Mouse (Mus musculus): ENCODE results near the gene Nfam1. TPM values are rescaled to one million over a fixed set of nuclear protein-coding genes. Genes with fewer than 3 reads are reported as not detected.

Nfam1 gene
- polyA plus RNA-seq, 1 experiment, result 9.8 TPM

- Histone ChIP-seq H3K4me1 (replicated peaks; ENCODE audit: control insufficient read depth, insufficient read depth, low read length) (peaks cover 5% of the 10 kb centered on the region; the same call in 1 of the 2 replicates), H3K27me3 (ENCODE audit: control insufficient read depth, insufficient read depth, low read length) (no peaks in the 10 kb centered on the region), H3K36me3 (ENCODE audit: control insufficient read depth, insufficient read depth, low read length) (no peaks in the 10 kb centered on the region), H3K4me3 (ENCODE audit: control insufficient read depth, insufficient read depth, low read length) (no peak overlapping the region), H3K27ac (ENCODE audit: control insufficient read depth, insufficient read depth, low read length) (no peak overlapping the region)
- DNase-seq, result no peak
- TF ChIP-seq POLR2A (IDR thresholded peaks at IDR 0.05; ENCODE audit: control insufficient read depth, extremely low read depth, insufficient read depth, low read length, poor library complexity) (no peak), CTCF (IDR thresholded peaks at IDR 0.05; ENCODE audit: borderline replicate concordance, control insufficient read depth, extremely low read depth, insufficient read depth, low read length, poor library complexity) (no peak)
- WGBS, result 36% methylated on average over 6 of the region's 6 CpGs
Observed at GRCm38 (mm10) chr15:82998811-82999221, 34.3 kb downstream of the Nfam1 start.

GRCm38 (mm10) chr15:82996431-82996830, 36.7 kb downstream of the Nfam1 start:
- Histone ChIP-seq H3K4me3 (ENCODE audit: control insufficient read depth, insufficient read depth, low read length) (no peak overlapping the region), H3K4me1 (replicated peaks; ENCODE audit: control insufficient read depth, insufficient read depth, low read length) (peaks cover 25% of the 10 kb centered on the region), H3K27ac (ENCODE audit: control insufficient read depth, insufficient read depth, low read length) (no peak overlapping the region), H3K36me3 (ENCODE audit: control insufficient read depth, insufficient read depth, low read length) (no peaks in the 10 kb centered on the region), H3K27me3 (ENCODE audit: control insufficient read depth, insufficient read depth, low read length) (no peaks in the 10 kb centered on the region)
- no peak for DNase-seq
- TF ChIP-seq POLR2A (IDR thresholded peaks at IDR 0.05; ENCODE audit: control insufficient read depth, extremely low read depth, insufficient read depth, low read length, poor library complexity), result no peak
- no peak for TF ChIP-seq CTCF (IDR thresholded peaks at IDR 0.05; ENCODE audit: borderline replicate concordance, control insufficient read depth, extremely low read depth, insufficient read depth, low read length, poor library complexity)

GRCm38 (mm10) chr15:82995239-82995638, 37.9 kb downstream of the Nfam1 start:
- DNase-seq, result no peak
- WGBS, result 91% methylated on average over 7 of the region's 7 CpGs
- Histone ChIP-seq H3K36me3 (ENCODE audit: control insufficient read depth, insufficient read depth, low read length) (no peaks in the 10 kb centered on the region), H3K27me3 (ENCODE audit: control insufficient read depth, insufficient read depth, low read length) (no peaks in the 10 kb centered on the region), H3K4me1 (replicated peaks; ENCODE audit: control insufficient read depth, insufficient read depth, low read length) (peaks cover 25% of the 10 kb centered on the region), H3K27ac (ENCODE audit: control insufficient read depth, insufficient read depth, low read length) (no peak overlapping the region), H3K4me3 (ENCODE audit: control insufficient read depth, insufficient read depth, low read length) (no peak overlapping the region)
- TF ChIP-seq POLR2A (IDR thresholded peaks at IDR 0.05; ENCODE audit: control insufficient read depth, extremely low read depth, insufficient read depth, low read length, poor library complexity) (no peak), CTCF (IDR thresholded peaks at IDR 0.05; ENCODE audit: borderline replicate concordance, control insufficient read depth, extremely low read depth, insufficient read depth, low read length, poor library complexity) (no peak)

- Histone ChIP-seq H3K4me1 (replicated peaks; ENCODE audit: control insufficient read depth, insufficient read depth, low read length) (peaks cover 23% of the 10 kb centered on the region), H3K4me3 (ENCODE audit: control insufficient read depth, insufficient read depth, low read length) (no peak overlapping the region), H3K36me3 (ENCODE audit: control insufficient read depth, insufficient read depth, low read length) (no peaks in the 10 kb centered on the region), H3K27ac (ENCODE audit: control insufficient read depth, insufficient read depth, low read length) (peak overlapping the region; percentile 53), H3K27me3 (ENCODE audit: control insufficient read depth, insufficient read depth, low read length) (no peaks in the 10 kb centered on the region)
- DNase-seq, result peak; percentile 79
- WGBS, result 44% methylated on average over 9 of the region's 9 CpGs
- TF ChIP-seq CTCF (IDR thresholded peaks at IDR 0.05; ENCODE audit: borderline replicate concordance, control insufficient read depth, extremely low read depth, insufficient read depth, low read length, poor library complexity) (no peak), POLR2A (IDR thresholded peaks at IDR 0.05; ENCODE audit: control insufficient read depth, extremely low read depth, insufficient read depth, low read length, poor library complexity) (no peak)
Observed at GRCm38 (mm10) chr15:82992911-82993310, 40.2 kb downstream of the Nfam1 start.

- Histone ChIP-seq H3K4me1 (replicated peaks; ENCODE audit: control insufficient read depth, insufficient read depth, low read length) (peaks cover 23% of the 10 kb centered on the region), H3K36me3 (ENCODE audit: control insufficient read depth, insufficient read depth, low read length) (no peaks in the 10 kb centered on the region), H3K27me3 (ENCODE audit: control insufficient read depth, insufficient read depth, low read length) (no peaks in the 10 kb centered on the region), H3K27ac (ENCODE audit: control insufficient read depth, insufficient read depth, low read length) (peak overlapping the region; percentile 53), H3K4me3 (ENCODE audit: control insufficient read depth, insufficient read depth, low read length) (no peak overlapping the region)
- TF ChIP-seq POLR2A (IDR thresholded peaks at IDR 0.05; ENCODE audit: control insufficient read depth, extremely low read depth, insufficient read depth, low read length, poor library complexity) (no peak), CTCF (IDR thresholded peaks at IDR 0.05; ENCODE audit: borderline replicate concordance, control insufficient read depth, extremely low read depth, insufficient read depth, low read length, poor library complexity) (0 out of 2 replicates have a peak, but pooled peaks have one; percentile 31)
- no peak for DNase-seq
- WGBS, result 93% methylated on average over 13 of the region's 13 CpGs
Observed at GRCm38 (mm10) chr15:82992079-82992783, 40.9 kb downstream of the Nfam1 start.

- peaks cover 36% of the 10 kb centered on the region for H3K4me1 ChIP-seq (replicated peaks; ENCODE audit: control insufficient read depth, insufficient read depth, low read length)
- H3K4me3 ChIP-seq (ENCODE audit: control insufficient read depth, insufficient read depth, low read length), result no peak overlapping the region
- no peak for DNase-seq
- H3K27ac ChIP-seq (ENCODE audit: control insufficient read depth, insufficient read depth, low read length), result no peak overlapping the region
- no peaks in the 10 kb centered on the region; the same call in 1 of the 2 replicates for H3K27me3 ChIP-seq (ENCODE audit: control insufficient read depth, insufficient read depth, low read length)
- TF ChIP-seq POLR2A (IDR thresholded peaks at IDR 0.05; ENCODE audit: control insufficient read depth, extremely low read depth, insufficient read depth, low read length, poor library complexity) (no peak), CTCF (IDR thresholded peaks at IDR 0.05; ENCODE audit: borderline replicate concordance, control insufficient read depth, extremely low read depth, insufficient read depth, low read length, poor library complexity) (no peak)
- no peaks in the 10 kb centered on the region for H3K36me3 ChIP-seq (ENCODE audit: control insufficient read depth, insufficient read depth, low read length)
- 90% methylated on average over 6 of the region's 6 CpGs for WGBS
Observed at GRCm38 (mm10) chr15:82989190-82989704, 43.9 kb downstream of the Nfam1 start.

All from thymus, adult 2 months (tissue).